Mouse (Mus musculus) CD4-positive, CD25-positive, alpha-beta regulatory T cell, adult 2 months (primary cell): ENCODE results near the gene Acvr1b.

Experiments used
- DNase-seq: peaks from one replicate; pipeline ENCODE4 v3.0.0-alpha.2; 2012; ENCODE audit warnings: low read depth, low spot score

The Acvr1b gene

GRCm38 (mm10) chr15:101173421-101174211, at the start of gene Acvr1b:
TSS of gene Acvr1b (plus strand) at chr15:101174067.
- DNase-seq, result peak; percentile 94

GRCm38 (mm10) chr15:101125561-101125960, 48.3 kb upstream of the Acvr1b start:
- DNase-seq, result no peak

GRCm38 (mm10) chr15:101126876-101127544, 46.9 kb upstream of the Acvr1b start:
- DNase-seq, result no peak

GRCm38 (mm10) chr15:101128181-101129089, 45.4 kb upstream of the Acvr1b start, which contains the start of gene Acvrl1:
TSS of gene Acvrl1 (plus strand) at chr15:101128522.
- no peak for DNase-seq

GRCm38 (mm10) chr15:101129412-101129811, 44.5 kb upstream of the Acvr1b start:
- no peak for DNase-seq

GRCm38 (mm10) chr15:101131498-101131897, 42.4 kb upstream of the Acvr1b start:
- no peak for DNase-seq

GRCm38 (mm10) chr15:101132041-101132440, 41.8 kb upstream of the Acvr1b start:
- DNase-seq, result no peak

GRCm38 (mm10) chr15:101132761-101133160, 41.1 kb upstream of the Acvr1b start:
- no peak for DNase-seq

- DNase-seq, result peak; percentile 69
These were observed 39.7 kb upstream of the Acvr1b start for GRCm38 (mm10) chr15:101133993-101134704.

- peak; percentile 44 for DNase-seq
These were observed 38.5 kb upstream of the Acvr1b start for GRCm38 (mm10) chr15:101135405-101135804.

GRCm38 (mm10) chr15:101137455-101137854, 36.4 kb upstream of the Acvr1b start:
- DNase-seq, result no peak

- DNase-seq, result no peak
These were observed 35.2 kb upstream of the Acvr1b start for GRCm38 (mm10) chr15:101138675-101139074.

- no peak for DNase-seq
These were observed 34.0 kb upstream of the Acvr1b start for GRCm38 (mm10) chr15:101139885-101140284.

GRCm38 (mm10) chr15:101140587-101140986, 33.3 kb upstream of the Acvr1b start:
- no peak for DNase-seq

GRCm38 (mm10) chr15:101141061-101141541, 32.8 kb upstream of the Acvr1b start:
- DNase-seq, result peak; percentile 78

- DNase-seq, result no peak
These were observed 31.2 kb upstream of the Acvr1b start for GRCm38 (mm10) chr15:101142672-101143071.

- no peak for DNase-seq
These were observed 30.4 kb upstream of the Acvr1b start for GRCm38 (mm10) chr15:101143494-101143893.

GRCm38 (mm10) chr15:101144176-101144575, 29.7 kb upstream of the Acvr1b start:
- DNase-seq, result no peak

- DNase-seq, result no peak
These were observed 29.1 kb upstream of the Acvr1b start for GRCm38 (mm10) chr15:101144779-101145178.

- peak; percentile 95 for DNase-seq
These were observed 28.3 kb upstream of the Acvr1b start for GRCm38 (mm10) chr15:101145424-101146099.
